Mouse (Mus musculus) forebrain, embryonic 16.5 days (tissue): ENCODE data around the gene Abtb1. TPM values are rescaled to one million over a fixed set of nuclear protein-coding genes. Genes with fewer than 3 reads are reported as not detected.

Experiments used
- ATAC-seq: fragments of 200-750 bp; cut with Nextera tagmentation; 2 replicates; pipeline ENCODE4 v1.8.0; 2017; ENCODE audit warnings: mild to moderate bottlenecking, moderate library complexity
- H3K27ac ChIP-seq: fragments of 300-500 bp; sonication (generic); 2 replicates; pipeline ENCODE4 v1.5.1; 2014; ENCODE audit warnings: low read length, control low read depth
- H3K27me3 ChIP-seq: fragments of 300-500 bp; sonication (generic); replicated peaks from 2 replicates; pipeline ENCODE4 v1.6.1; 2014; ENCODE audit warnings: low read length; ENCODE audit not compliant: control insufficient read depth, insufficient read depth
- H3K36me3 ChIP-seq: fragments of 300-500 bp; sonication (generic); 2 replicates; pipeline ENCODE4 v1.6.1; 2014; ENCODE audit not compliant: control insufficient read depth, insufficient read depth
- H3K4me1 ChIP-seq: fragments of 300-500 bp; sonication (generic); replicated peaks from 2 replicates; pipeline ENCODE4 v1.6.1; 2014; ENCODE audit warnings: low read length; ENCODE audit not compliant: control insufficient read depth, insufficient read depth
- H3K4me2 ChIP-seq: fragments of 300-500 bp; sonication (generic); 2 replicates; pipeline ENCODE4 v1.6.1; 2014; ENCODE audit warnings: mild to moderate bottlenecking, low read length, control low read depth
- H3K4me3 ChIP-seq: fragments of 300-500 bp; sonication (generic); replicated peaks from 2 replicates; pipeline ENCODE4 v1.5.1; 2014; ENCODE audit warnings: mild to moderate bottlenecking, low read length, control low read depth
- H3K9ac ChIP-seq: fragments of 300-500 bp; sonication (generic); replicated peaks from 2 replicates; pipeline ENCODE4 v1.6.1; 2014; ENCODE audit warnings: low read depth, low read length, control low read depth
- H3K9me3 ChIP-seq: fragments of 300-500 bp; sonication (generic); 2 replicates; pipeline ENCODE4 v1.6.1; 2016; ENCODE audit warnings: low read length; ENCODE audit not compliant: control insufficient read depth
- WGBS: fragments of 180-500 bp; shearing (Covaris S2); extraction: QIAGEN DNeasy Blood & Tissue Kit; methylation state at CpG from one replicate; pipeline ENCODE4 v1.1.7; 2014; 5-methylcytosine and 5-hydroxymethylcytosine counted together
- polyA plus RNA-seq: library from polyadenylated mRNA; unstranded; fragments of >200 nt; fragmentation: Nextera tagmentation; extraction: Ambion mirVana; gene quantifications from 2 replicates; pipeline ENCODE4 v1.2.1, GENCODE M21; 2015

Abtb1 gene
- polyA plus RNA-seq, 1 experiment from 2014 or later, result 44.7 TPM

DNA sequence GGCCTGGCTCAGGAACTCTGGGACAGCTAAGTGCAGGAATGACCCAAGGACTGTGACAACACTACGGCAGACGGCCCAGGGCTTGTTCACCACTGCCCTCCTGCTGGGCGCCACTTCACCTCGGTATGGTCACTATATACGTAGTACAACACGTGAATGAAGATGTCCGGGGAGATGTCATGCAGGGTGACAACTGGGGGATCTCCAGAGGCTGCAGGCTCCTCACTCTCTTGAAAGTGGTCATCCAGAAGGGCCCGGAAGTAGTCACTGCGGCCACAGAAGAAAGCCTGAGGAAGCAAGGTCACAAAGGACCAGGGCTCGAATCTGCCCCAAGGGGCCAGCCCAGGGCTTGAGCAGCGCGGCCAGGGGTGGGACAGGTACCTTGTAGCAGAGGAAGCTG lies 3.8 kb downstream of the Abtb1 start:
- H3K9ac ChIP-seq, result no peak overlapping the region
- WGBS, result 94% methylated on average over 12 of the region's 12 CpGs
- H3K4me1 ChIP-seq, result peaks cover 17% of the 10 kb centered on the region
- no peaks in the 10 kb centered on the region for H3K27me3 ChIP-seq
- no peak overlapping the region for H3K4me2 ChIP-seq
- ATAC-seq, result no peak
- peaks cover 25% of the 10 kb centered on the region for H3K36me3 ChIP-seq
- no peaks in the 10 kb centered on the region for H3K9me3 ChIP-seq
- H3K4me3 ChIP-seq, result no peak overlapping the region
- no peak overlapping the region for H3K27ac ChIP-seq

- no peak for ATAC-seq
- Histone ChIP-seq H3K4me2 (no peak overlapping the region), H3K4me3 (no peak overlapping the region), H3K27ac (no peak overlapping the region), H3K36me3 (peaks cover 25% of the 10 kb centered on the region), H3K4me1 (peaks cover 14% of the 10 kb centered on the region), H3K27me3 (no peaks in the 10 kb centered on the region), H3K9ac (no peak overlapping the region), H3K9me3 (no peaks in the 10 kb centered on the region)
- 89% methylated on average over 28 of the region's 28 CpGs for WGBS
Measured at GRCm38 (mm10) chr6:88836178-88836819, 5.5 kb downstream of the Abtb1 start.

- no peaks in the 10 kb centered on the region for H3K27me3 ChIP-seq
- no peak overlapping the region for H3K9ac ChIP-seq
- H3K4me2 ChIP-seq, result no peak overlapping the region
- no peak overlapping the region for H3K4me3 ChIP-seq
- H3K36me3 ChIP-seq, result peaks cover 25% of the 10 kb centered on the region
- ATAC-seq, result no peak
- H3K4me1 ChIP-seq, result peaks cover 3% of the 10 kb centered on the region; the same call in 1 of the 2 replicates
- H3K9me3 ChIP-seq, result no peaks in the 10 kb centered on the region
- 81% methylated on average over 5 of the region's 5 CpGs for WGBS
- no peak overlapping the region for H3K27ac ChIP-seq
Measured at GRCm38 (mm10) chr6:88835047-88835446, 6.7 kb downstream of the Abtb1 start.

DNA sequence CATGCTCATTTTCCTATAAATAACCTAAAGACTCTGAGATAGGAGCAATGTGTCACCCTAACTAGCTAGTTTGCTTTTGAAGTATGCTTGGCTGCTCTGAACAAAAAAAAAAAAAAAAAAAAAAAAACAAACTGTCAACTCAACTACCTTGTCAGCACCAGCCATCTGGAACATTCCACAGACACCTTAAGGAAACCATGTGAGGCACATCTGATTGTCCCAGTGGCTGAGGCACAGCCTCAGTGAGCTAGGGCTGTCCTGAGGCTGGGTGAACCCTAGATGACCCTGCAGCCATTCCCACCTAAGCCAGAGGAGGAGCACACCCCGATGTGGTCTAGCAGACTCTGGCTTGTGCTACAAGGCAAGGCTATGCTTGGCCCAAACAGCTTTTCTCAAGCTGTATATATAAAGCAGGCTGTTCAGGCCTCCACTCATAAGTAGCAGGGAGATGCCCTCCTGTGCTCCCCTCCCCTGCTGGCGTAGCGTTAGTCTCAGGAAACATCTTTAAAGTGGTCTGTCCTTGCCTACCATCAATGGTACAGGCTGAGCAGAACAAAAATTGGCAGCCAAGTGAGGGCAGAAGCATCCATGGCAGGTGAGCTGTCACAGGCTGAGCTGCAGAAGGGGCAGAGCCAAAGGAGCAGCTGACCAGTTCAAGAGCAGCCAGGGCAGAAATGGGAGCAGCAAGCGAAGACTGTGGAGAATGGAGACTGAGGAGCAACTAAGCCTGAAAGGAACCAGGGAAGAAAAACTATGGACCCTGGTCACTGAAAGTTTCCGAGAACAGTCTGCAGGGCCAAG lies 8.2 kb downstream of the Abtb1 start:
- 94% methylated on average over 5 of the region's 5 CpGs for WGBS
- Histone ChIP-seq H3K27me3 (no peaks in the 10 kb centered on the region), H3K27ac (no peak overlapping the region), H3K4me1 (0 out of 2 replicates have a peak, but pooled peaks cover 2% of the 10 kb centered on the region), H3K4me2 (no peak overlapping the region), H3K36me3 (peaks cover 16% of the 10 kb centered on the region), H3K4me3 (no peak overlapping the region), H3K9ac (no peak overlapping the region), H3K9me3 (no peaks in the 10 kb centered on the region)
- no peak for ATAC-seq

- H3K36me3 ChIP-seq, result peaks cover 10% of the 10 kb centered on the region; the same call in 1 of the 2 replicates
- no peaks in the 10 kb centered on the region for H3K9me3 ChIP-seq
- WGBS, result 76% methylated on average over 5 of the region's 5 CpGs
- no peak overlapping the region for H3K9ac ChIP-seq
- no peaks in the 10 kb centered on the region for H3K27me3 ChIP-seq
- no peak overlapping the region for H3K27ac ChIP-seq
- H3K4me2 ChIP-seq, result no peak overlapping the region
- ATAC-seq, result peak; percentile 24
- no peak overlapping the region for H3K4me3 ChIP-seq
- peaks cover 4% of the 10 kb centered on the region; the same call in 1 of the 2 replicates for H3K4me1 ChIP-seq
Measured at GRCm38 (mm10) chr6:88832663-88833062, 9.1 kb downstream of the Abtb1 start.

DNA sequence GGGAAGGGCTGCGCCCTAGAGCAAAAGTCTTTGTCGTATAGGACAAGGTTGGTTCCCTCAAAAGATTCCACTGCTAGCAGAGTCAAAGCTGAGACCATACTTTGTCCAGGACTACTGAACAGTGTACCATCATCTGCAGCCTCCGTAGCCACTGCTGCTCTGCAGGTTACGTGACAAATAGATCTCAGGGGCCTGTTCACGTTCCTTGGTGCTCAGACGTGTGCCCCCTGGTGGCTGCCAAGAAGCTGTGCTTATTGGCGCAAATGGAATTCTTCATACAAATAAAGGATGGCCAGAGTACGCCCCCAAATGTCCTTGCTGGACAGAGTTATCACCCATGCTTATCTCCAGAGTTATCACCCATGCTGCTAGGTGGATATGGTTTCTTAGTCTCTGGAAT lies 10.3 kb downstream of the Abtb1 start:
- 22% methylated on average over 8 of the region's 8 CpGs for WGBS
- Histone ChIP-seq H3K27me3 (no peaks in the 10 kb centered on the region), H3K27ac (no peak overlapping the region), H3K9ac (no peak overlapping the region), H3K4me1 (peaks cover 14% of the 10 kb centered on the region), H3K4me3 (no peak overlapping the region), H3K9me3 (no peaks in the 10 kb centered on the region), H3K4me2 (no peak overlapping the region), H3K36me3 (peaks cover 6% of the 10 kb centered on the region; the same call in 1 of the 2 replicates)
- ATAC-seq, result peak; percentile 61

DNA sequence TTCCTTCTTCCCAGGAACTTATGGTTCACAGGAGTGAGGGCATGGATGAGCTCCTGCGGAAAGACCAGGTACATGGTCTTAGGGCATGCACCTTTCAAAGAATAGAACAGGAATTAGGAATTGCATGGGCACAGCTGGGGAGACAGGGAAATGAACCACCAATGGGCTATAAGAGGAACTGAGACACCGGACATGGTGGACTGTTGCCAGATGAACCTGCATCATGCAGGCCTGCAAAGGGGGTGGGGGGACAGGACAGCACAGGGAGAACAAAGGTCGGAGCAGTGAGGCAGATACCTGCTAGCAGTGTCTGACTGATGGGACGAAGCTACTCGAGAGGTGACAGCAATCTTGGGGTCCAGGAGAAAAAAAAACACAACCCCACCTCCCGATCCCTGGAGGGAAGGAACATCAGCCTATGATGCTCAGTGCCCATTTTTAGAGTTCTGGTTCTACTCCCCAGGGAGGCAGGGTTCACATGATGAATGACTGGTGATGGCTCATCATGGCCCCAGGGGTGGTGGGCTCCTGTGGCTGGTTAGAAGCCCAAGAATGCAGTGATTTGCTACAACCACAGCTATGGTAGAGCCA lies 11.6 kb downstream of the Abtb1 start:
- Histone ChIP-seq H3K4me1 (peaks cover 15% of the 10 kb centered on the region), H3K4me2 (no peak overlapping the region), H3K4me3 (no peak overlapping the region), H3K9ac (no peak overlapping the region), H3K27ac (no peak overlapping the region), H3K36me3 (no peaks in the 10 kb centered on the region), H3K9me3 (no peaks in the 10 kb centered on the region), H3K27me3 (no peaks in the 10 kb centered on the region)
- 92% methylated on average over 6 of the region's 6 CpGs for WGBS
- ATAC-seq, result no peak

GRCm38 (mm10) chr6:88829579-88829978 lies 12.2 kb downstream of the Abtb1 start:
- Histone ChIP-seq H3K36me3 (no peaks in the 10 kb centered on the region), H3K9ac (no peak overlapping the region), H3K4me3 (no peak overlapping the region), H3K27ac (no peak overlapping the region), H3K27me3 (no peaks in the 10 kb centered on the region), H3K9me3 (no peaks in the 10 kb centered on the region), H3K4me1 (peaks cover 15% of the 10 kb centered on the region), H3K4me2 (no peak overlapping the region)
- ATAC-seq, result no peak
- 92% methylated on average over 4 of the region's 4 CpGs for WGBS

DNA sequence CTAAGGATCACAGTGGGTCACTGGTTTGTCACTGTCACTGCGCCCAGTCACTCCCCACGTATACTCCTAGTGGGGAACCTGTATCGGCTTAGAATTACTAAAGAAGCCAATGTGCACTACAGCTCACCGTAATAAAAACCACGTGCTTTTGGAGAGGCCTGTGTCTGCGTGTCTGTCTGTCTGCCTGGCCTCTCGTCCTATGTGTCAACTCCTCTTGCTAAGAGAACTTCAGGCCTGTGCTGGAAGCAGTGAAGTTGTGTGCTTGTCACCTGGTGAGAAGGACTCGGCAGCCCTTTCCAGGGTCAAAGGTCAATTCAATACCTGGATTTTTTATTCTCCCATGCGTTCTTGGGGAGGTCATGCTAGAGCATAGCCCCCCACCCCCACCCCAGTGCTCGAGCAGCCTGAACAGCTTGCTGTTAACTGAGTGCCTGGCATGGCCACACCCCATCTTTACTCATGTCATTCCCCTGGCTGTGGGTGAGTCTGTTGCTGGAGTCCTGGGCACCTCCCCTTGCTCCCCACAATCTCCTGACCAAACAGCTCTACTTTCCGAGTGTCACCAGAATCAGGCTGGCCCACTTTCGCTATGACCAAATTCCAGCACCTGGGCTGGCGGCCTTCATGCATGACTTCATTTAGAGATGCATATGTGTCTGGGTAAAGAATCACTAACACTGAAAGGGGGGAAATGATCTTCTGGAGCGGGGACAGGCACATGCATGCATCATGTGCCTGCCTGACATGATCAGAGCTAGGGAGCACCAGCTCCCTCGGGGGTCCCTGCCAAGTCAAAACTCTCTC lies 13.4 kb downstream of the Abtb1 start:
- Histone ChIP-seq H3K9ac (no peak overlapping the region), H3K4me2 (no peak overlapping the region), H3K9me3 (no peaks in the 10 kb centered on the region), H3K36me3 (no peaks in the 10 kb centered on the region), H3K4me1 (peaks cover 15% of the 10 kb centered on the region), H3K27ac (no peak overlapping the region), H3K4me3 (no peak overlapping the region), H3K27me3 (no peaks in the 10 kb centered on the region)
- no peak for ATAC-seq
- 82% methylated on average over 15 of the region's 15 CpGs for WGBS
